Mouse (Mus musculus) liver, embryonic 16.5 days (tissue): ENCODE measurements around the gene Ppbp. TPM values are rescaled to one million over a fixed set of nuclear protein-coding genes. Genes with fewer than 3 reads are reported as not detected.
"Not testable (repeated sequence)": the region's sequence is repeated elsewhere in the genome, so short reads cannot be mapped to it uniquely, and the experiment has no call there.

Experiments used
- ATAC-seq: fragments of 200-750 bp; cut with Nextera tagmentation; 2 replicates; pipeline ENCODE4 v1.8.0; 2017; ENCODE audit warnings: low read depth, mild to moderate bottlenecking, moderate number of reproducible peaks, moderate library complexity
- H3K27ac ChIP-seq: fragments of 300-500 bp; sonication (generic); 2 replicates; pipeline ENCODE4 v1.5.1; 2014; ENCODE audit warnings: mild to moderate bottlenecking, low read length
- H3K27me3 ChIP-seq: fragments of 300-500 bp; sonication (generic); 2 replicates; pipeline ENCODE4 v1.6.1; 2014; ENCODE audit warnings: low read depth, low read length, mixed read lengths; ENCODE audit not compliant: control insufficient read depth, insufficient read depth
- H3K36me3 ChIP-seq: fragments of 300-500 bp; sonication (generic); 2 replicates; pipeline ENCODE4 v1.6.1; 2014; ENCODE audit warnings: mild to moderate bottlenecking; ENCODE audit not compliant: control insufficient read depth, insufficient read depth
- H3K4me1 ChIP-seq: fragments of 300-500 bp; sonication (generic); 2 replicates; pipeline ENCODE4 v1.6.1; 2014; ENCODE audit warnings: low read depth, low read length, mixed read lengths; ENCODE audit not compliant: control insufficient read depth
- H3K4me2 ChIP-seq: fragments of 300-500 bp; sonication (generic); 2 replicates; pipeline ENCODE4 v1.6.1; 2014; ENCODE audit warnings: low read depth, low read length, mixed read lengths
- H3K4me3 ChIP-seq: fragments of 300-500 bp; sonication (generic); 2 replicates; pipeline ENCODE4 v1.5.1; 2014; ENCODE audit warnings: low read depth, mild to moderate bottlenecking, low read length
- H3K9ac ChIP-seq: fragments of 300-500 bp; sonication (generic); 2 replicates; pipeline ENCODE4 v1.6.1; 2014; ENCODE audit warnings: low read depth, low read length
- H3K9me3 ChIP-seq: fragments of 300-500 bp; sonication (generic); replicated peaks from 2 replicates; pipeline ENCODE4 v1.6.1; 2016; ENCODE audit warnings: low read length; ENCODE audit not compliant: control insufficient read depth
- whole genome bisulfite sequencing: fragments of 180-500 bp; shearing (Covaris S2); extraction: QIAGEN DNeasy Blood & Tissue Kit; methylation state at CpG from one replicate; pipeline ENCODE4 v1.1.7; 2014; ENCODE audit not compliant: insufficient replicate concordance; 5-methylcytosine and 5-hydroxymethylcytosine counted together
- polyA plus RNA-seq: library from polyadenylated mRNA; unstranded; fragments of >200 nt; fragmentation: Nextera tagmentation; extraction: Ambion mirVana; gene quantifications from 2 replicates; pipeline ENCODE4 v1.2.1, GENCODE M21; 2015

Ppbp gene
- polyA plus RNA-seq, 1 experiment from 2014 or later: 133 TPM

DNA sequence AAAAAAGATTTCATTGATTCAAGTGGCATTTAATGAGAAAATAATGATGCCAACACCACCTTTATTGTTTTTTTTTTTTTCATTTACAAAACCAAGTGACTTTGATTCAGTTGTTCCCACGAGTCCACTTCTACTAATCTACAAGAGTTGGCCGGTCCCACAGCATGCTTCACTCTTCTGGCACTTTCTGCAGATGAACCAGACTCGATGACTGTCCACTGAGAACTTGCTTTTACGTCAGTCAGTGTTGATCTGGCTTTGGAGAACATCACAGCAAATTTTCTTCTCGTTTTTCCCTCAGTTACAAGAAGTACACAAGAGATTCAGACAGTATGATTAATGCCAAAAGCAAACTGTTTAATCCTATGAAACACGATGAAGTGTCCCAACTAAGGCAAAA lies 10.5 kb downstream of the Ppbp start:
- Histone ChIP-seq H3K4me1 (no peaks in the 10 kb centered on the region), H3K36me3 (no peaks in the 10 kb centered on the region), H3K27ac (no peak overlapping the region), H3K9ac (no peak overlapping the region), H3K4me2 (no peak overlapping the region), H3K27me3 (no peaks in the 10 kb centered on the region), H3K4me3 (no peak overlapping the region), H3K9me3 (no peaks in the 10 kb centered on the region)
- ATAC-seq: no peak
- WGBS: 60% methylated on average over 6 of the region's 6 CpGs

DNA sequence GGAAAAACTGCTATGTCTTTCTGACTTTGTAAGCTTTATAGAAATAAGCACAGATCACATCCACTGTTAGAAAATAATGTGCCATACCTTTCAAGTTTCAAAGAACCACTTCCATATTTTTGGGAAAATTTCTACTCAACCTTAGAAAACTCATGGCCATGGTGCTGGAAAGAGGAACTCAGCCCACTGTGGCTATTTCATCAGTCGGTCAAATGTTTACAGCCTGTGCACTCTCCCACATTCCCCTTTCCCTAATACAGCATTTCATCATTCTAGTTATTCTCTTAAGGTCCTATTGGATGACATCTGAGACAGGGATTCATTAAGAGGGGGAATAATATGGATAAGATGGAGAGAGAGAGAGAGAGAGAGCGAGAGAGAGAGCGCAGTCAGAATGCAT lies 15.4 kb downstream of the Ppbp start:
- no peaks in the 10 kb centered on the region for H3K4me1 ChIP-seq
- H3K9ac ChIP-seq: no peak overlapping the region
- no peaks in the 10 kb centered on the region for H3K27me3 ChIP-seq
- no peaks in the 10 kb centered on the region for H3K9me3 ChIP-seq
- no peak overlapping the region for H3K4me3 ChIP-seq
- WGBS: 63% methylated on average over 3 of the region's 3 CpGs
- no peak overlapping the region for H3K27ac ChIP-seq
- ATAC-seq: no peak
- no peaks in the 10 kb centered on the region for H3K36me3 ChIP-seq
- H3K4me2 ChIP-seq: no peak overlapping the region

GRCm38 (mm10) chr5:90785659-90786588 lies 17.6 kb downstream of the Ppbp start, which contains the start of gene Cxcl3:
Cxcl3 (plus strand) TSS chr5:90786103.
- WGBS: 17% methylated on average over 25 of the region's 26 CpGs

DNA sequence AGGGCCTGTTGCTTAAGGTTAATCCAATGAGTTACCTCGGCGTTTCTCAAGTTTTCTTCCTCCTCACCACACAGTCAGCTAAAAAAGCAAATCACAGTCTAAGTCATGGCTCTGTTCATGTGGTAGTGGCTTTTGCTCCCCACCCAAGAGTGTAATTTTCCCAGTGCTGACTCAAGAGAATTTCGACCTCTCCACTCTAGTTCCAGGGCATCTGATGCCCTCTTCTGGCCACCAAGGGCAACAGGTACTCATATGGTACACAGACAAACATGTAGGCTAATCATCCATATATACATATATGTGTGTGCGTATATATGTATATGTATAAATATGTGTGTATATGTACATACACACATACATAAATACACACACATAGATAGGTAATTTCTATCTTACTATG lies 19.8 kb downstream of the Ppbp start:
- ATAC-seq: no peak
- Histone ChIP-seq H3K4me2 (no peak overlapping the region), H3K27ac (no peak overlapping the region), H3K27me3 (no peaks in the 10 kb centered on the region), H3K4me3 (no peak overlapping the region), H3K36me3 (no peaks in the 10 kb centered on the region), H3K9ac (no peak overlapping the region), H3K9me3 (no peaks in the 10 kb centered on the region), H3K4me1 (no peaks in the 10 kb centered on the region)
- WGBS: 54% methylated on average over 4 of the region's 4 CpGs

More at GRCm38 (mm10) chr5:90785659-90786588, 17.6 kb downstream of the Ppbp start, which contains the start of gene Cxcl3:
- H3K9ac ChIP-seq: no peak within 1 kb of the TSS
- no peaks in the 10 kb centered on the region for H3K36me3 ChIP-seq
- no peaks in the 10 kb centered on the region for H3K9me3 ChIP-seq
- no peaks in the 10 kb centered on the region for H3K4me1 ChIP-seq
- 0 out of 2 replicates have a peak, but pooled peaks have one; percentile 25 for ATAC-seq
- no peak within 1 kb of the TSS for H3K27ac ChIP-seq
- H3K4me2 ChIP-seq: peak within 1 kb of the TSS; percentile 66
- H3K4me3 ChIP-seq: peak within 1 kb of the TSS; percentile 44
- no peaks in the 10 kb centered on the region for H3K27me3 ChIP-seq

DNA sequence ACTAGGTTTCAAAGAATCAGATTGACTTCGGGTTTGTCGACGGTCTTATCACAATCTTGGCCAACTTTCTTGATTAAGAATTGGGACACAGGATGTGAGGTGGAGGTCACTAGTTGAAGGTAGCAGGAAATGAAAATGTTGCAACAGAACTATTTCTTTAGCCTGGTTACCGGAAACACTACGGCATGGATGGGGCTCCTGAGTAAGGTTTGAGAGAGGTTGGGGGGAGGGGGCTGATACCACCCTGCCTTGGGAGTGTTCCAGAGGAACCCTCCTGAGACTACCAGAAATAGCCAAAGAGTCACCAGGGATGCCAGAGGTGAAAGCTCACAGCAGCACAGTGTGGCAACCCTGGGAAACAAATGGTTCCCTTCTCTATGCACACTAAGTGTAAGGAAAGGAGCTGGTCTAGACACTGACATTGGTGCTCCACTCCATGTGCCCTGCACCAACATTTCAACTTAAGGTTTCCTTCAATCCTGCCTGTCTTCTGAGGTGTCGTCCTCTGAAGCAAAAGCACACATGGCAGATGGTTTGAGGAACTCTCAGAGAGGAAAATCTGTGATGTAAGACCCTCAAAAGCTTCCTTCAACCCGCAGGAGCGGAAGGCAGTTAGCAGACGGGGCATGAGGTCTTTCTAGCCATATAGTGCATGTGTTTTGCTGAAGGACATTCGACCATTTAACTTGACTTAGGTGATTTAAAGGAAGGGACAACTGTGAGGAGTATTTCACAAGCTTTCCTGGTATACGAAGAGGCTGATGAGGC lies 21.2 kb downstream of the Ppbp start:
- Histone ChIP-seq H3K9me3 (no peaks in the 10 kb centered on the region), H3K27ac (no peak overlapping the region), H3K27me3 (no peaks in the 10 kb centered on the region), H3K4me2 (no peak overlapping the region), H3K36me3 (no peaks in the 10 kb centered on the region), H3K9ac (no peak overlapping the region), H3K4me3 (no peak overlapping the region), H3K4me1 (no peaks in the 10 kb centered on the region)
- ATAC-seq: peak; percentile 51
- 23% methylated on average over 11 of the region's 11 CpGs for WGBS

DNA sequence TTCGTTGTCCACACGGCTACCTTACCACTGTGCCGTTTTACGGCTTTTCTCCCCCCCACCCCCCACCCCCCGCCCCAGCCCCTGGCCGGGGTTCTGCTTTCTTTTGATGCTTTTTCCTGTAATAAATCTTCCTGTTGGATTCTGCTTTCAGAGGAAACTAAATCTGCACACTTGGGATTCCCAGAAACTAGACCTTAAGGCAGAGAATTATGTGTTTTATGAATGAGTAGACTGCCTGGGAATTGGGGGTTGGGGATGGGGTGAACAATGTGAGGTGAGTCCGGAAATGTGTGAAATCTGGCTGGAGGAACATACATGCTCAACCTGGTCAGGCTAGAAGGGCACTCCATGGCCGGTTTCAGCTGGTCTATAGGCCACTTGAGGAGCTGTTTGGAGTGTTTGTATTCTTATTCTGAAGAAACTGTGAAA lies 21.8 kb downstream of the Ppbp start:
- Histone ChIP-seq H3K9ac (no peak overlapping the region), H3K4me1 (no peaks in the 10 kb centered on the region), H3K4me2 (no peak overlapping the region), H3K27me3 (no peaks in the 10 kb centered on the region), H3K9me3 (no peaks in the 10 kb centered on the region), H3K4me3 (no peak overlapping the region), H3K36me3 (no peaks in the 10 kb centered on the region), H3K27ac (no peak overlapping the region)
- 13% methylated on average over 8 of the region's 8 CpGs for WGBS
- no peak for ATAC-seq

GRCm38 (mm10) chr5:90794195-90794625 lies 25.9 kb downstream of the Ppbp start, which contains the start of gene Cxcl15:
Cxcl15 (plus strand) TSS chr5:90794534.
- ATAC-seq: no peak
- no peak within 1 kb of the TSS for H3K27ac ChIP-seq
- WGBS: 41% methylated on average over 5 of the region's 5 CpGs
- no peaks in the 10 kb centered on the region for H3K4me1 ChIP-seq
- H3K9ac ChIP-seq: no peak within 1 kb of the TSS
- no peaks in the 10 kb centered on the region for H3K36me3 ChIP-seq
- no peaks in the 10 kb centered on the region for H3K9me3 ChIP-seq
- no peaks in the 10 kb centered on the region for H3K27me3 ChIP-seq
- H3K4me2 ChIP-seq: no peak within 1 kb of the TSS
- H3K4me3 ChIP-seq: no peak within 1 kb of the TSS

DNA sequence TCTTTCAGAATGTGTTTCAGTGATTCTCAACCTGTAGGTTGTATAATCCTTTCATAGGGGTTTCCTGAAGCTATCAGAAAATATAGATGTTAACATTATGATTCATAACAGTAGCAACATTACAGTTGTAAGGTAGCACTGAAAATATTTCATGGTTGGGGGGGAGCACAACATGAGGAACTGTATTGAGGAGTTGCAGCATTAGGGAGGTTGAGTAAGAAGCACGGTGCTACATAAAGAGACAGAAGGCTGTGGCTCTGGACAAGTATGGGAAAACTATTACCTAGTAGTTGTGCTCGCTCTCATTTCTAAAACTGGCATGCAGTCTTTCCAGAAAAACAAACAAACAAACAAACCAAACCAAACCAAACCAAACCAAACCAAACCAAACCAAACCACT lies 27.1 kb downstream of the Ppbp start:
- WGBS: 48% methylated on average over 2 of the region's 2 CpGs
- not testable (repeated sequence) for H3K4me3 ChIP-seq, H3K4me2 ChIP-seq, H3K27me3 ChIP-seq, H3K27ac ChIP-seq, H3K4me1 ChIP-seq, H3K9me3 ChIP-seq, H3K36me3 ChIP-seq, ATAC-seq, H3K9ac ChIP-seq

DNA sequence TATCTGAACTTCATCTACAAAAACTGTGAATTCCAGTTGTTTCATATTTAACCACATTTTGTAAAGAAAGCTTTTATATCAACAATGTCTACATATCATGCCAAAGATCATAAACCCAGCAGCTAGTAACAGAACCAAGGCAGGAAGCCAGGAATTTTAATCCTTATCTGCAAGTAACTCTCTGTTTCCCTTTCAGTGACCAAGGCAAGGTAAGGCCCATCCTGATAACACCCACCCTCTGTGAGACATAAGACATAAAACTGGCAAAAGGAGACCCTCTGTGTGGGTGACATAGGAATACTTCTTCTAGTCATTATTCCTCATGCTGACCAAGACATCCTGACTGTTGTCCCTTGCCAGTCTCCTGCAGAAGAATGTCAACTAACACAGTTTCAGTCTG lies 36.3 kb downstream of the Ppbp start:
- Histone ChIP-seq H3K4me3 (no peak overlapping the region), H3K9ac (no peak overlapping the region), H3K4me2 (no peak overlapping the region), H3K27me3 (no peaks in the 10 kb centered on the region), H3K27ac (no peak overlapping the region), H3K36me3 (no peaks in the 10 kb centered on the region), H3K9me3 (no peaks in the 10 kb centered on the region), H3K4me1 (no peaks in the 10 kb centered on the region)
- ATAC-seq: no peak
